Mouse (Mus musculus) hindbrain, embryonic 14.5 days (tissue): ENCODE measurements around the gene 9330182L06Rik. TPM values are rescaled to one million over a fixed set of nuclear protein-coding genes. Genes with fewer than 3 reads are reported as not detected.

Experiments
- ATAC-seq: fragments of 200-750 bp; cut with Nextera tagmentation; 2 replicates; pipeline ENCODE4 v1.8.0; 2017; ENCODE audit warnings: moderate number of reproducible peaks, mild to moderate bottlenecking, moderate TSS enrichment, moderate library complexity; ENCODE audit not compliant: low FRiP score
- DNase-seq: peaks from one replicate; pipeline ENCODE4 v3.0.0-alpha.2; 2015; ENCODE audit warnings: low spot score
- H3K27ac ChIP-seq: fragments of 300-500 bp; sonication (generic); 2 replicates; pipeline ENCODE4 v1.5.1; 2014; ENCODE audit warnings: mild to moderate bottlenecking, moderate library complexity
- H3K27me3 ChIP-seq: fragments of 300-500 bp; sonication (generic); 2 replicates; pipeline ENCODE4 v1.6.1; 2014; ENCODE audit warnings: mild to moderate bottlenecking, low read length, mixed read lengths; ENCODE audit not compliant: control insufficient read depth, insufficient read depth
- H3K36me3 ChIP-seq: fragments of 300-500 bp; sonication (generic); replicated peaks from 2 replicates; pipeline ENCODE4 v1.6.1; 2014; ENCODE audit not compliant: control insufficient read depth, insufficient read depth
- H3K4me1 ChIP-seq: fragments of 300-500 bp; sonication (generic); replicated peaks from 2 replicates; pipeline ENCODE4 v1.6.1; 2014; ENCODE audit warnings: antibody characterized with exemption, low read length, mixed read lengths; ENCODE audit not compliant: control insufficient read depth, insufficient read depth
- H3K4me2 ChIP-seq: fragments of 300-500 bp; sonication (generic); replicated peaks from 2 replicates; pipeline ENCODE4 v1.6.1; 2014; ENCODE audit warnings: mild to moderate bottlenecking, moderate library complexity
- H3K4me3 ChIP-seq: fragments of 300-500 bp; sonication (generic); replicated peaks from 2 replicates; pipeline ENCODE4 v1.5.1; 2014; ENCODE audit warnings: mild to moderate bottlenecking, low read length
- H3K9ac ChIP-seq: fragments of 300-500 bp; sonication (generic); 2 replicates; pipeline ENCODE4 v1.6.1; 2014
- H3K9me3 ChIP-seq: fragments of 300-500 bp; sonication (generic); 2 replicates; pipeline ENCODE4 v1.6.1; 2016; ENCODE audit warnings: low read length; ENCODE audit not compliant: control insufficient read depth
- WGBS: fragments of 180-500 bp; shearing (Covaris S2); extraction: QIAGEN DNeasy Blood & Tissue Kit; methylation state at CpG from one replicate; pipeline ENCODE4 v1.1.7; 2014; 5-methylcytosine and 5-hydroxymethylcytosine counted together
- polyA plus RNA-seq: library from polyadenylated mRNA; unstranded; fragments of >200 nt; fragmentation: Nextera tagmentation; extraction: Ambion mirVana; gene quantifications from 2 replicates; pipeline ENCODE4 v1.2.1, GENCODE M21; 2014

9330182L06Rik gene
- polyA plus RNA-seq, 1 experiment from 2014 or later = 39.9 TPM

GRCm38 (mm10) chr5:9326863-9327262, 60.9 kb downstream of the 9330182L06Rik start:
- no peaks in the 10 kb centered on the region for H3K4me1 ChIP-seq
- H3K36me3 ChIP-seq = no peaks in the 10 kb centered on the region
- no peaks in the 10 kb centered on the region for H3K27me3 ChIP-seq
- 37% methylated on average over 1 of the region's 1 CpGs for WGBS
- H3K9ac ChIP-seq = no peak overlapping the region
- no peak overlapping the region for H3K27ac ChIP-seq
- no peaks in the 10 kb centered on the region for H3K9me3 ChIP-seq
- no peak overlapping the region for H3K4me3 ChIP-seq
- peak; percentile 69; the same call in 1 of the 2 replicates for ATAC-seq
- DNase-seq = no peak
- no peak overlapping the region for H3K4me2 ChIP-seq

- ATAC-seq (no peak), DNase-seq (no peak)
- Histone ChIP-seq H3K27ac (no peak overlapping the region), H3K4me2 (no peak overlapping the region), H3K27me3 (no peaks in the 10 kb centered on the region), H3K9me3 (no peaks in the 10 kb centered on the region), H3K36me3 (no peaks in the 10 kb centered on the region), H3K9ac (no peak overlapping the region), H3K4me1 (no peaks in the 10 kb centered on the region), H3K4me3 (no peak overlapping the region)
- WGBS = 100% methylated on average over 1 of the region's 1 CpGs
Measured at GRCm38 (mm10) chr5:9327528-9327927, 61.6 kb downstream of the 9330182L06Rik start.

GRCm38 (mm10) chr5:9338756-9339510, 73.0 kb downstream of the 9330182L06Rik start:
- Histone ChIP-seq H3K9ac (peak overlapping the region; percentile 49), H3K36me3 (no peaks in the 10 kb centered on the region), H3K27me3 (no peaks in the 10 kb centered on the region), H3K4me2 (peak overlapping the region; percentile 20), H3K9me3 (no peaks in the 10 kb centered on the region), H3K27ac (peak overlapping the region; percentile 95), H3K4me3 (no peak overlapping the region), H3K4me1 (peaks cover 17% of the 10 kb centered on the region; the same call in 1 of the 2 replicates)
- peak; percentile 53 for DNase-seq
- ATAC-seq = peak; percentile 88
- 28% methylated on average over 7 of the region's 7 CpGs for WGBS

GRCm38 (mm10) chr5:9339511-9340173, 73.7 kb downstream of the 9330182L06Rik start:
- ATAC-seq = peak; percentile 82
- peak overlapping the region; percentile 20 for H3K4me2 ChIP-seq

GRCm38 (mm10) chr5:9344581-9344980, 78.7 kb downstream of the 9330182L06Rik start:
- Histone ChIP-seq H3K4me2 (no peak overlapping the region), H3K4me3 (no peak overlapping the region), H3K9ac (0 out of 2 replicates have a peak overlapping the region, but pooled peaks have one; percentile 1), H3K9me3 (no peaks in the 10 kb centered on the region), H3K27me3 (no peaks in the 10 kb centered on the region), H3K4me1 (peaks cover 30% of the 10 kb centered on the region), H3K36me3 (no peaks in the 10 kb centered on the region), H3K27ac (peak overlapping the region; percentile 84)
- DNase-seq (no peak), ATAC-seq (peak; percentile 67)
- WGBS = 41% methylated on average over 5 of the region's 5 CpGs

More at GRCm38 (mm10) chr5:9339511-9340173, 73.7 kb downstream of the 9330182L06Rik start:
- Histone ChIP-seq H3K4me1 (peaks cover 22% of the 10 kb centered on the region; the same call in 1 of the 2 replicates), H3K27ac (peak overlapping the region; percentile 95), H3K9ac (peak overlapping the region; percentile 49), H3K27me3 (no peaks in the 10 kb centered on the region), H3K36me3 (no peaks in the 10 kb centered on the region), H3K4me3 (no peak overlapping the region), H3K9me3 (no peaks in the 10 kb centered on the region)
- peak; percentile 68 for DNase-seq
- 43% methylated on average over 8 of the region's 8 CpGs for WGBS

- Histone ChIP-seq H3K36me3 (no peaks in the 10 kb centered on the region), H3K4me1 (peaks cover 26% of the 10 kb centered on the region), H3K27me3 (no peaks in the 10 kb centered on the region), H3K4me3 (no peak overlapping the region), H3K4me2 (no peak overlapping the region), H3K27ac (peak overlapping the region; percentile 84), H3K9ac (peak overlapping the region; percentile 1; the same call in 1 of the 2 replicates), H3K9me3 (no peaks in the 10 kb centered on the region)
- WGBS = 38% methylated on average over 10 of the region's 10 CpGs
- peak; percentile 42 for DNase-seq
- ATAC-seq = peak; percentile 65; the same call in 1 of the 2 replicates
Measured at GRCm38 (mm10) chr5:9345038-9345617, 79.2 kb downstream of the 9330182L06Rik start.

- Histone ChIP-seq H3K27ac (peak overlapping the region; percentile 84), H3K4me3 (no peak overlapping the region), H3K9me3 (no peaks in the 10 kb centered on the region), H3K4me2 (no peak overlapping the region), H3K9ac (0 out of 2 replicates have a peak overlapping the region, but pooled peaks have one; percentile 1), H3K4me1 (peaks cover 26% of the 10 kb centered on the region), H3K27me3 (no peaks in the 10 kb centered on the region), H3K36me3 (no peaks in the 10 kb centered on the region)
- ATAC-seq (no peak), DNase-seq (no peak)
- 85% methylated on average over 3 of the region's 3 CpGs for WGBS
Measured at GRCm38 (mm10) chr5:9345625-9346024, 79.7 kb downstream of the 9330182L06Rik start.

- Histone ChIP-seq H3K4me3 (no peak overlapping the region), H3K36me3 (no peaks in the 10 kb centered on the region), H3K9me3 (no peaks in the 10 kb centered on the region), H3K4me2 (no peak overlapping the region), H3K9ac (no peak overlapping the region), H3K27me3 (no peaks in the 10 kb centered on the region), H3K27ac (peak overlapping the region; percentile 6), H3K4me1 (peaks cover 26% of the 10 kb centered on the region)
- ATAC-seq (no peak), DNase-seq (no peak)
- WGBS = 55% methylated on average over 4 of the region's 4 CpGs
Measured at GRCm38 (mm10) chr5:9346510-9346909, 80.6 kb downstream of the 9330182L06Rik start.

- Histone ChIP-seq H3K4me3 (no peak overlapping the region), H3K36me3 (no peaks in the 10 kb centered on the region), H3K4me2 (no peak overlapping the region), H3K27ac (no peak overlapping the region), H3K4me1 (no peaks in the 10 kb centered on the region), H3K9me3 (no peaks in the 10 kb centered on the region), H3K9ac (no peak overlapping the region), H3K27me3 (no peaks in the 10 kb centered on the region)
- 86% methylated on average over 5 of the region's 5 CpGs for WGBS
- no peak for DNase-seq
- no peak for ATAC-seq
Measured at GRCm38 (mm10) chr5:9352163-9352562, 86.2 kb downstream of the 9330182L06Rik start.
